Mouse (Mus musculus) brain, embryonic 14.5 days (tissue): ENCODE measurements around the gene Higd1c. TPM values are rescaled to one million over a fixed set of nuclear protein-coding genes. Genes with fewer than 3 reads are reported as not detected.
"Not testable (repeated sequence)": the region's sequence is repeated elsewhere in the genome, so short reads cannot be mapped to it uniquely, and the experiment has no call there.

ENCODE experiments used
- DNase-seq: peaks from one replicate; pipeline ENCODE4 v3.0.0-alpha.2; 2011; ENCODE audit warnings: low read depth
- CTCF ChIP-seq: fragments of 200-500 bp; IDR thresholded peaks from 2 replicates; pipeline ENCODE4 v1.5.1; 2012; ENCODE audit warnings: inconsistent platforms, mild to moderate bottlenecking, moderate library complexity, borderline replicate concordance; ENCODE audit not compliant: insufficient read depth, insufficient read length; ENCODE audit errors: extremely low read depth
- POLR2A ChIP-seq: fragments of 200-500 bp; IDR thresholded peaks from 2 replicates; pipeline ENCODE4 v1.6.1; 2012; ENCODE audit warnings: mild to moderate bottlenecking, inconsistent platforms, borderline replicate concordance; ENCODE audit not compliant: poor library complexity, insufficient read depth, insufficient read length, severe bottlenecking; ENCODE audit errors: extremely low read depth
- polyA plus RNA-seq: library from polyadenylated mRNA; depleted of rRNA; stranded (reverse); fragments of >200 nt; gene quantifications from 2 replicates; pipeline ENCODE4 v1.2.3, GENCODE M21; 2012

Higd1c gene
- polyA plus RNA-seq, 1 experiment: not detected

GRCm38 (mm10) chr15:100406088-100406487, 41.7 kb downstream of the Higd1c start:
- TF ChIP-seq CTCF (no peak), POLR2A (no peak)
- DNase-seq: no peak

- no peak for TF ChIP-seq POLR2A
- no peak for TF ChIP-seq CTCF
- no peak for DNase-seq
Observed at GRCm38 (mm10) chr15:100410918-100411672, 46.8 kb downstream of the Higd1c start.

GRCm38 (mm10) chr15:100411731-100412130, 47.4 kb downstream of the Higd1c start:
- no peak for TF ChIP-seq CTCF
- no peak for TF ChIP-seq POLR2A
- no peak for DNase-seq

GRCm38 (mm10) chr15:100413306-100413705, 49.0 kb downstream of the Higd1c start:
- DNase-seq: no peak
- no peak for TF ChIP-seq POLR2A
- no peak for TF ChIP-seq CTCF

GRCm38 (mm10) chr15:100414011-100414410, 49.7 kb downstream of the Higd1c start:
- TF ChIP-seq CTCF (no peak), POLR2A (no peak)
- DNase-seq: no peak

- DNase-seq: no peak
- no peak for TF ChIP-seq CTCF
- TF ChIP-seq POLR2A: no peak
Observed at GRCm38 (mm10) chr15:100414942-100415341, 50.6 kb downstream of the Higd1c start.

GRCm38 (mm10) chr15:100415684-100416083, 51.3 kb downstream of the Higd1c start:
- TF ChIP-seq CTCF (no peak), POLR2A (no peak)

GRCm38 (mm10) chr15:100417854-100418450, 53.6 kb downstream of the Higd1c start:
- no peak for TF ChIP-seq POLR2A
- TF ChIP-seq CTCF: no peak
- no peak for DNase-seq

More at GRCm38 (mm10) chr15:100415684-100416083, 51.3 kb downstream of the Higd1c start:
- DNase-seq: no peak

- DNase-seq: peak; percentile 33
- TF ChIP-seq POLR2A (no peak), CTCF (no peak)
Observed at GRCm38 (mm10) chr15:100419311-100419710, 55.0 kb downstream of the Higd1c start.

- TF ChIP-seq CTCF (no peak), POLR2A (no peak)
- DNase-seq: no peak
Observed at GRCm38 (mm10) chr15:100419901-100420745, 55.8 kb downstream of the Higd1c start.

GRCm38 (mm10) chr15:100421059-100421757, 56.9 kb downstream of the Higd1c start:
- TF ChIP-seq POLR2A (no peak), CTCF (no peak)
- DNase-seq: no peak

- DNase-seq: not testable (repeated sequence)
Observed at GRCm38 (mm10) chr15:100421758-100422197, 57.4 kb downstream of the Higd1c start, which contains the start of gene Gm5475. Gm5475 (plus strand) TSS chr15:100422147.
